Mouse (Mus musculus): ENCODE measurements around the gene Gpm6b.

- TF ChIP-seq POLR2A (IDR thresholded peaks at IDR 0.05; ENCODE audit: insufficient read depth, low read depth, low read length) (no peak), CTCF (IDR thresholded peaks at IDR 0.05) (no peak), EP300 (IDR thresholded peaks at IDR 0.05; ENCODE audit: insufficient read depth, low read depth, low read length) (no peak)
Observed at GRCm38 (mm10) chrX:166328219-166328901, 89.6 kb downstream of the Gpm6b start.
